10 mouse cellular contexts compared by ENCODE assay signal in the genomic region with DNA sequence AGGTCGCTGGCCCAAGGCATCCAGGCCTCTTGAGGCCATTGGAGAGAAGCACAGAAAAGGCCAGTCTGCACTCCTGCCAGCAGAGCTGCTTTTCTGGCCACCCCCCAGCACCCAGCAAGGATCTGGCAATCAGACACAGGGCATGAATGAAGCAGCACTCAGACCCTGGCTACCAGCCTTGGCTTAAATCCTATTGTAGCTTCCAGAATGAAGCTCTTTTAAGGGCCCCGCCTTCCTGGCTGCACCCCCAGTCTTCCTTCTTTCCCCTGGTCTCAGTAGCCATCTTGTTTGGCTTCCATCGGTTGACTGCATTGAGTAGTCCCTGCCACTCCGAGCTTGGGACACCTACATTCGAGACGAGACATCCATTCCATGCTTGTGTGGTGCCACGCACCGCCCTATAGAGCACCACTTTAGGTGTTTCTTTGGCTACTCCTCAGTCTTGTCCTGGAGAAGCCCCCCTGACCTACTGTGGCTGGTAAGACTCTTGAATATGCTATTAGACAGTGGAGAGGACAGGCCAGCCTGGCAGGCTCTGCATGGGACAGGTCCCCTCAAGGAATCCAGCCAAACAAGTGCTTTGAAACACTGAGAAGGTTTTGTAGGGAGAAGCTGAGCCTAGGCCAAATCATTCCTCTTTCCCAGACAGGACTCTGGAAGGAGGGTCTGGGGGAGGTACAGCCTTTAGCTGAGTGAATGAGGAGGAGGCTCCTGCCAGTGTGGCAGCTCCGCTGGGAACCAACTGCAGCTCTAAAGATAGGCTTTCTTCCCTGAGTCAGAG. TPM values are rescaled to one million over a fixed set of nuclear protein-coding genes. Genes with fewer than 3 reads are reported as not detected.
DNase-seq lines count a peak whose midpoint lies in the region; TF ChIP-seq lines count a peak whose summit lies in the region.
"Had no signal": no experiment of that assay in that cellular context is flagged by ENCODE, and none has a peak within 500 bp of the region (broad histone marks: within the 10 kb centered on the region; RNA-seq: fewer than 3 reads in every experiment).

No protein-coding gene starts in this region.

- H3K27me3 ChIP-seq in heart, embryonic 10.5 days (ENCODE audit: insufficient read depth, poor library complexity, severe bottlenecking): peaks cover 11% of the 10 kb centered on the region; the same call in 1 of the 2 replicates
- H3K27me3 ChIP-seq in cerebellum, adult 2 months (ENCODE audit: control insufficient read depth, insufficient read depth, low read length): no peaks in the 10 kb centered on the region
- H3K27me3 ChIP-seq: CH12.LX had no signal

- WGBS in heart, embryonic 10.5 days: 82% methylated on average over 9 of the region's 9 CpGs
- 29% methylated on average over 9 of the region's 9 CpGs for WGBS in cerebellum, adult 2 months

- TF ChIP-seq CTCF in cerebellum, adult 2 months (IDR thresholded peaks at IDR 0.05; ENCODE audit: borderline replicate concordance, insufficient read depth, low read depth, low read length): peak; percentile 25; the same call in 1 of the 2 replicates

- no peaks in the 10 kb centered on the region for H3K9me3 ChIP-seq in heart, embryonic 10.5 days

- peaks cover 3% of the 10 kb centered on the region for H3K4me1 ChIP-seq in heart, embryonic 10.5 days
- H3K4me1 ChIP-seq in cerebellum, adult 2 months (ENCODE audit: control insufficient read depth, insufficient read depth, low read length): peaks cover 11% of the 10 kb centered on the region

- H3K36me3 ChIP-seq in heart, embryonic 10.5 days: no peaks in the 10 kb centered on the region; the same call in 1 of the 2 replicates

- H3K4me3 ChIP-seq in heart, embryonic 10.5 days: no peak overlapping the region
- H3K4me3 ChIP-seq in cerebellum, adult 2 months (replicated peaks; ENCODE audit: insufficient read depth, low read depth, low read length): no peak overlapping the region

- peak; percentile 80 to 87 for DNase-seq in heart, adult 18-20 months
- DNase-seq in heart, embryonic 10.5 days (ENCODE audit: low spot score): no peak
- peak; percentile 98 to 99 for DNase-seq in cerebellum, adult 2 months
- peak; percentile 61 to 62 for DNase-seq in gastrocnemius, postnatal 36 days
- peak; percentile 68 to 79 for DNase-seq in left cerebral cortex, postnatal 10 days (ENCODE audit: extremely low spot score in 1 of 2, low spot score in 2 of 2)
- DNase-seq in kidney, postnatal 25 days: no peak
- no peak for DNase-seq in retina, embryonic 14.5 days (ENCODE audit: low spot score)
- DNase-seq in embryo, embryonic 9.5 days (ENCODE audit: extremely low spot score): no peak

- no peak for TF ChIP-seq POLR2A in cerebellum, adult 2 months (IDR thresholded peaks at IDR 0.05; ENCODE audit: borderline replicate concordance, insufficient read depth, low read length)

- intact Hi-C loops in gastrocnemius, postnatal 36 days (cut with DNase I): no loop called here
- intact Hi-C loops in left cerebral cortex, postnatal 10 days (cut with DNase I): no loop called here

- no peak overlapping the region for H3K27ac ChIP-seq in heart, embryonic 10.5 days
- H3K27ac ChIP-seq in cerebellum, adult 2 months (ENCODE audit: insufficient read depth, low read length): no peak overlapping the region

RNA-seq across cellular contexts. Expression of a gene that starts 3.1 kb away (rescaled TPM):
- not detected for total RNA-seq in heart, adult 18-20 months (2021)
- polyA plus RNA-seq in heart, embryonic 10.5 days (2016; fragmentation: Nextera tagmentation; extraction: Ambion mirVana): 1.2 and 1.5 TPM in 2 replicates
- 1.1 and 1.4 TPM in 2 replicates for polyA plus RNA-seq in cerebellum, adult 2 months (2012; rRNA removed)
- total RNA-seq in gastrocnemius, postnatal 36 days (2021): not detected
- total RNA-seq in left cerebral cortex, postnatal 10 days (2021): under 1 TPM in 1 of 2 experiments, not detected in 1; 0.71 TPM

RNA-seq across cellular contexts. Expression of a gene that starts 7.8 kb away (rescaled TPM):
- not detected for total RNA-seq in heart, adult 18-20 months (2021)
- 0.31 and 0.43 TPM in 2 replicates for polyA plus RNA-seq in heart, embryonic 10.5 days (2016; fragmentation: Nextera tagmentation; extraction: Ambion mirVana)
- polyA plus RNA-seq in cerebellum, adult 2 months (2012; rRNA removed): 0.07 and 0.10 TPM in 2 replicates
- not detected for total RNA-seq in gastrocnemius, postnatal 36 days (2021)
- total RNA-seq in left cerebral cortex, postnatal 10 days (2021): not detected
- total RNA-seq: layer of hippocampus, postnatal 25 days had no signal

RNA-seq across cellular contexts. Expression of a gene that starts 14.9 kb away (rescaled TPM):
- total RNA-seq in heart, adult 18-20 months (2021): under 1 TPM in 1 of 2 experiments, not detected in 1; 0.27 TPM
- 0.94 and 1.6 TPM in 2 replicates for polyA plus RNA-seq in heart, embryonic 10.5 days (2016; fragmentation: Nextera tagmentation; extraction: Ambion mirVana)
- polyA plus RNA-seq in cerebellum, adult 2 months (2012; rRNA removed): 64.1 and 77.2 TPM in 2 replicates
- under 1 TPM; 0.27 to 0.28 TPM for total RNA-seq in gastrocnemius, postnatal 36 days (2021)
- total RNA-seq in left cerebral cortex, postnatal 10 days (2021): 10 to 100 TPM; 59.5 to 63.2 TPM

RNA-seq across cellular contexts. Expression of a gene that starts 25.9 kb away (rescaled TPM):
- total RNA-seq in heart, adult 18-20 months (2021): under 1 TPM; 0.57 to 0.77 TPM
- 18.0 and 18.6 TPM in 2 replicates for polyA plus RNA-seq in heart, embryonic 10.5 days (2016; fragmentation: Nextera tagmentation; extraction: Ambion mirVana)
- polyA plus RNA-seq in cerebellum, adult 2 months (2012; rRNA removed): 4.1 and 5.0 TPM in 2 replicates
- under 1 TPM; 0.48 to 0.69 TPM for total RNA-seq in gastrocnemius, postnatal 36 days (2021)
- total RNA-seq in left cerebral cortex, postnatal 10 days (2021): 10 to 100 TPM; 12.2 to 12.6 TPM

RNA-seq across cellular contexts. Expression of a gene that starts 59.8 kb away (rescaled TPM):
- total RNA-seq in heart, adult 18-20 months (2021): 10 to 100 TPM; 22.6 to 25.6 TPM
- polyA plus RNA-seq in heart, embryonic 10.5 days (2016; fragmentation: Nextera tagmentation; extraction: Ambion mirVana): 19.9 and 21.5 TPM in 2 replicates
- polyA plus RNA-seq in cerebellum, adult 2 months (2012; rRNA removed): 14.8 and 14.9 TPM in 2 replicates
- total RNA-seq in gastrocnemius, postnatal 36 days (2021): 10 to 100 TPM; 10.8 to 11.8 TPM
- total RNA-seq in left cerebral cortex, postnatal 10 days (2021): 10 to 100 TPM; 17.4 to 18.6 TPM

Comparison
In these comparisons a context has a peak if more than half of its experiments do, and no peak if none do; other contexts are left out.
1. DNase-seq: peak in heart, adult 18-20 months (2 of 2), cerebellum, adult 2 months (2 of 2), gastrocnemius, postnatal 36 days (2 of 2) and left cerebral cortex, postnatal 10 days (2 of 2); none in heart, embryonic 10.5 days (single experiment), kidney, postnatal 25 days (0 of 2), retina, embryonic 14.5 days (single experiment) and embryo, embryonic 9.5 days (single experiment).
2. RNA of a gene that starts 14.9 kb away (total RNA-seq): 59.5 to 63.2 TPM in left cerebral cortex, postnatal 10 days; 0.27 to 0.28 TPM in gastrocnemius, postnatal 36 days and 0.27 TPM in heart, adult 18-20 months; every median in the first group is over 10 times any median in the second.